22 mouse cellular contexts compared by ENCODE assay signal in the genomic region with DNA sequence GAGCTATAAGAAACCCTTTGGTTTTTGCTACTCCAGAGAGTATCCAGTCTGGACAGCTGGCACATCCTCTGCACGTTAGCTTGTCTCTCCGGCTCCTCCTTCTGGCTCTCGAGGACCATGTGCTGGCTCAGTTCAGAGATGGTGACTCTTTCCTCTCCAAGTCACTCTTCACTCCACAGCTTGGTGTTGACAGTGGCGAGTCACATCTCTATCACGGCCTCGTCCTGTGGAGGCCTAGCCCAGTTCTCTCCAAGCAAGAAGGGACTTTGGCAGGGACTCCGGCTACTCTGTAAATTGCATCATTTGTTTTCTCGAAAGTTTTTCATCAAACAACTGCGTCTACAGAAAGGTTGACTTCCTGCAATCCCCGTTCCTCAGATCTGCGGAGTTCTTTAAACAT.
A peak's percentile ranks its signal among the peaks of the same experiment; 100 is the strongest.
DNase-seq lines count a peak whose midpoint lies in the region; TF ChIP-seq lines count a peak whose summit lies in the region.
"Had no signal": no experiment of that assay in that cellular context is flagged by ENCODE, and none has a peak within 500 bp of the region (broad histone marks: within the 10 kb centered on the region; RNA-seq: fewer than 3 reads in every experiment).

No protein-coding gene starts in this region.

- no peak overlapping the region for H3K4me3 ChIP-seq in kidney, adult 2 months (ENCODE audit: insufficient read depth, low read depth, low read length)
- H3K4me3 ChIP-seq: embryonic facial prominence, embryonic 10.5 days; forebrain, embryonic 13.5 days; hindbrain, embryonic 15.5 days; kidney, embryonic 15.5 days; left cerebral cortex, adult 2 months; limb, embryonic 10.5 days; liver, embryonic 13.5 days; megakaryocyte, embryonic 14.5 days; stomach, embryonic 15.5 days had no signal

- no peaks in the 10 kb centered on the region for H3K27me3 ChIP-seq in kidney, adult 2 months (replicated peaks; ENCODE audit: control insufficient read depth, insufficient read depth, low read length)
- H3K27me3 ChIP-seq: forebrain, embryonic 13.5 days; hindbrain, embryonic 15.5 days; kidney, embryonic 15.5 days; liver, embryonic 13.5 days; stomach, embryonic 15.5 days had no signal

- no peak for DNase-seq in kidney, adult 2 months
- no peak for DNase-seq in kidney, adult 8-10 months
- peak; percentile 39 for DNase-seq in adipocyte (ENCODE audit: low spot score)
- peak; percentile 26 to 59 for DNase-seq in lung, adult 18-20 months
- DNase-seq in lung, postnatal 25 days (ENCODE audit: low spot score): peak; percentile 42
- no peak for DNase-seq in frontal cortex, adult 2 months (ENCODE audit: extremely low spot score in 1 of 2, low spot score in 1 of 2)
- no peak for DNase-seq in testis, postnatal 14 days (ENCODE audit: low spot score)
- DNase-seq: adrenal gland, adult 8-10 months; cerebellum, adult 18-20 months; liver, embryonic 13.5 days; right cerebral cortex, adult 18-20 months; spleen, adult 18-20 months; thymus, postnatal 14 days had no signal

- H3K27ac ChIP-seq in kidney, adult 2 months (ENCODE audit: insufficient read depth, low read depth, low read length): no peak overlapping the region
- H3K27ac ChIP-seq: embryonic facial prominence, embryonic 10.5 days; forebrain, embryonic 13.5 days; hindbrain, embryonic 15.5 days; kidney, embryonic 15.5 days; left cerebral cortex, adult 2 months; limb, embryonic 10.5 days; liver, embryonic 13.5 days; stomach, embryonic 15.5 days had no signal

- no peaks in the 10 kb centered on the region for H3K36me3 ChIP-seq in kidney, adult 2 months (ENCODE audit: control insufficient read depth, insufficient read depth, low read length)
- H3K36me3 ChIP-seq: embryonic facial prominence, embryonic 10.5 days; G1E; hindbrain, embryonic 15.5 days; kidney, embryonic 15.5 days; limb, embryonic 10.5 days; liver, embryonic 13.5 days; stomach, embryonic 15.5 days had no signal

- peaks cover 23% of the 10 kb centered on the region for H3K4me1 ChIP-seq in kidney, adult 2 months (ENCODE audit: control insufficient read depth, insufficient read depth, low read length)

- 0 out of 2 replicates have a peak, but pooled peaks have one; percentile 3 for TF ChIP-seq CTCF in kidney, adult 2 months (conservative IDR thresholded peaks at IDR 0.05; ENCODE audit: insufficient read depth, insufficient read length, low read depth, low read length)

- 81% methylated on average over 11 of the region's 11 CpGs for WGBS in kidney, adult 2 months

- TF ChIP-seq POLR2A in kidney, adult 2 months (IDR thresholded peaks at IDR 0.05; ENCODE audit: low read depth, low read length): no peak

Comparison
In these comparisons a context has a peak if more than half of its experiments do, and no peak if none do; other contexts are left out.
1. DNase-seq: peak in adipocyte (single experiment), lung, adult 18-20 months (2 of 2) and lung, postnatal 25 days (single experiment); none in kidney, adult 2 months (single experiment), kidney, adult 8-10 months (0 of 2), frontal cortex, adult 2 months (0 of 2) and testis, postnatal 14 days (single experiment).